Mouse (Mus musculus) thymus, adult 2 months (tissue): ENCODE measurements around the gene Fras1.

Experiments used
- CTCF ChIP-seq: fragments of 200-500 bp; IDR thresholded peaks from 2 replicates; pipeline ENCODE4 v1.5.1; 2012; ENCODE audit warnings: mild to moderate bottlenecking, control low read depth, low read length, moderate library complexity, borderline replicate concordance; ENCODE audit not compliant: control insufficient read depth, poor library complexity, insufficient read depth; ENCODE audit errors: extremely low read depth
- POLR2A ChIP-seq: fragments of 200-500 bp; IDR thresholded peaks from 2 replicates; pipeline ENCODE4 v1.6.1; 2012; ENCODE audit warnings: mild to moderate bottlenecking, low read length, control low read depth, moderate library complexity; ENCODE audit not compliant: control insufficient read depth, poor library complexity, insufficient read depth; ENCODE audit errors: extremely low read depth

DNA sequence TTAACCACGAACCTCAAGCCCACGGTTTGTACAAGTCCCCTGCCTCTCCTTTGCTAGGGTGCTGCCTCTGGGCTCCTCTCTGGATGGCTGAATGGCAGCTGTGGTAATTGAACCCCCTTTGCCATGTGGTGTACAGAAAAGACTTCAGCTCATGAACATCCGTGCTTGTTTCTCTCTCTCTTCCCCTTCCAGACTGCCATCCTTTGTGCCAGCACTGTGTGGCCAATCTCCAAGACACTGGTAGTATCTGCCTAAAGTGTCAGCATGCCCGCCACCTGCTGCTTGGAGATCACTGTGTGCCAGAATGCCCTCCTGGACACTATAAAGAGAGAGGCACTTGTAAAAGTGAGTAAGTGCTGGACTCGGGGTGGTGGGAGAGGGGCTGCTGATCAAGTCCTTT is 262.1 kb downstream of the Fras1 start:
- TF ChIP-seq CTCF (no peak), POLR2A (no peak)
